Mouse (Mus musculus) mesoderm, embryonic 11.5 days (tissue): ENCODE measurements at regions not wholly inside any gene's neighbourhood (a gene's known extent, or its start where the extent isn't known, plus 50 kb on each side); places are given as distances from the start of the nearest gene placed in this dataset.

Experiments used
- DNase-seq: peaks from one replicate; pipeline ENCODE4 v3.0.0-alpha.2; 2012; ENCODE audit warnings: low read depth, low spot score

GRCm38 (mm10) chr19:21104462-21104936 is 150.5 kb upstream of the Tmc1 start:
- no peak for DNase-seq

DNA sequence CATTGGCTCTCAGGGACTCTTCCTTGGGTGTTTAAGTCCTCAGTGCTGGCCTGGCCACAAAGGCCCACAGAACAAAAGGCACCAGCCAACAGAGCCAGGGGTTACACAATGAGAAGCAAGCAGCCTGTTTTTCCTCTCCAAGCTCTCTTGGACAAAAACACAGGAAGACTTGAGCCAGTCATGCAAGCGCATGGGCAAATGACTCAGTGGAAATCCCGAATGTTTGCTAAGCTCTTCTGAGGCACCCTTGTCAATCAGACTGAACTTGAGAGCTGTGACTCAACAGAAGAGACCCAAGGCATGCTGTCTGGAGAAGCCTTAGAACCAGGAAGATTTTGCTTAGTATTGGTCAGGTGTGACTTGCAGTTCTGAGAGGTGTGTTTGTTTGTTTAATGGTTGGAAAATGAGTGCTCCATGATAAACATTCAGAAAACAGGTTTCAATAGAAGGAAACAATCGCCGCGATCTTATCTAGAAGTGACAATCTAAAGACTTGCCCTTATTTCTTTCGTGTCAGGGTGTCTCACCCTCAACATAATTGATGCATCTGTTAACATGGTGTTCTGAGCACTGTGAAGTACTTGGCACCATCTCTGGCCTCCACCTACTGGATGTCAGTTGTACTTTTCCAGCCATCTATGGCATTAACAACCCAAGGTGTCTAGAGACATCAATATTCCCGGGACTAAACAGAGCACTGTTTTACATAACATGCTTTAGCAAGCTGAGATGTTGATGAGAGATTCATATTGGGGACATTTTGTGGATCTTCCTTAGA is 124.0 kb upstream of the Tmc1 start:
- no peak for DNase-seq

DNA sequence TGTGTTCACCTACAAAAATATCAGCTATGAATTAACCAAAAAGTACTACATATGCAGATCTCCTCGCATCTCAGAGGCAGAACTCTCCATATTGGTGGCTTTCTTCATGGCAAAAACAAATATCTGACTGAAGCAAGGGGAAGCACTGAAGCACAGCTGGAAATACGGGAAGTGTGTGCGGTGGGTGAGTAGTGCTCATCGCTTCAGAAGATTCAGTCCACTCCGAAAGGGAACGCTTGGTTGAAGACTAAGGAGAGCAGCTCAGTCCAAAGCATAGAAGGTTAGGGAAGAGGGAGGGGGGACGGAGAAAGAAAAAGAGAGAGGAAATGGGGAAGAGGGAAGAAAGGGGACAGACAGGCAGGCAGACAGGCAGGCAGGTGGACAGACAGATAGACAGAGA is 114.4 kb upstream of the Tmc1 start:
- no peak for DNase-seq

DNA sequence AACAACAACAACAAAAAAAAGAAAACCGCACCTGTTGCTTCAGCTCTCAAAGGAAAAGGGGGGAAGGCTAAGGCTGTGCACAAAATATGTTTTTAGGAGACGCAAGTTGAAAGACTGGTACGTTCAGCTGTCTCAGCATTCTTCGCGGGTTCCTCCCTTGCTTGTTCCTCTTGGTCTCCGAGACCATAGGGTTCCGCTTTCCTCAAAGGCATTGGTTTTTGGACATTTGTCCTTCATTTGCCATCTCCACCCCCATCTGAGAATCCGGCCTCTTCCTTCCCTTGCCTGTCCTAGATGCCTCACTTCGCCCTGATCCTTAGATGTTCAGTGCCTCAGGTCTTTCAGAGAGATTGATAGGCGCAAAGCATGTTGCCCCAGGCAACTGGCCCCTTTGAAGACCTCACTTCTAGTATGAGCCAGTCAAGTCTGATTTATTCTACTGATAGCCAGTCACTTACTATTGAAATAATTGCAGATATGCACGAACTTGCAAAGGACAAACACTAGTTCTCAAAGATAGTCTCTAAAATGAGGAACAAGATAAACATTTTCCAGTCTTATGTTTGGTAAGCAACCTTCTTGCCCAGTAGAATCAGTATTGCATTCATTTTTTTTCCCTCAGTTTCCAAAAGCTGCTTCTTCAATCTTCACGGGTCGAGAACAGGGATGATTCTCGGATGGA is 112.6 kb upstream of the Tmc1 start:
- DNase-seq, result no peak

DNA sequence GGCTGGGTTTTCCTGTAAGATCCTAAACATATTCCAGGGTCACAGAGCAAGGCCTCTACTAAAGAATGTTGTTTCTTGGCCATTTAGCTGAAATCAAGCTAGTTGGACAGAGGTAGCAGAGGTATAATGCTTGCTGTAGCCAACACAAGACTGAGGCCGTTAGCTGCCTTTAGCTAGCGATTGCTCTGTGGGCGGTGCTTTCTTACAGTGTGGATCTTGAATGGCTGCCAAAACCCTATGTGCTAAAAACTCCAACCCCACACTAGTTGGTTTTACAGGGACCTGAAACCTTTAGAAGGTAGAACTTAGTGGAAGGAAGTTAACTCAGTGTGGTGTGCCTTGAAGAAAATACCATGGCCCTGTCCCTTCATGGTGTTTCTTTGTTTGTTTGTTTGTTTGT is 110.9 kb upstream of the Tmc1 start:
- DNase-seq, result no peak

- no peak for DNase-seq
Measured at GRCm38 (mm10) chr19:21053597-21054544, 99.9 kb upstream of the Tmc1 start.

GRCm38 (mm10) chr19:21052771-21053170 is 98.8 kb upstream of the Tmc1 start:
- no peak for DNase-seq

DNA sequence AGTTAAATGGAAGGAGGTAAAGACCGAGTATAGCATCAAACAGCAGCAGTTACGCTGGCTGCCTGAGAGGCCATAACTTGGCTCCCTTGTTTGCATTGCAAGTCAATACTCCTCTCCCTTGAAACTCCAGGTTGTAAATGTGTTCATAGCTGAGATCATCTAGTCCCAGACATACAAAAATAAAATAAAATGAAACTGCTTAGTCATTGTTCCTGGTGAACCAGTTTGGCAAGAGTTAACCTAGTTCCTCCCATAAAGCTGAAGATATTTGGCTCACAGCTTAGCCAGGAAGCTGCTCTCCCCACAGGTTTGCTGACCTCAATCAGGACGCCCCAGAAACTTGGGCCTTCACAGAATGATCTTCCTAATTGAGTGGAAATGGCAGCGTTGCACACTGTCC is 97.9 kb upstream of the Tmc1 start:
- DNase-seq, result no peak

GRCm38 (mm10) chr19:21050994-21051721 is 97.2 kb upstream of the Tmc1 start:
- DNase-seq, result no peak

- DNase-seq, result no peak
Measured at GRCm38 (mm10) chr19:21049301-21049700, 95.3 kb upstream of the Tmc1 start.

- no peak for DNase-seq
Measured at GRCm38 (mm10) chr19:21045565-21045964, 91.6 kb upstream of the Tmc1 start.

DNA sequence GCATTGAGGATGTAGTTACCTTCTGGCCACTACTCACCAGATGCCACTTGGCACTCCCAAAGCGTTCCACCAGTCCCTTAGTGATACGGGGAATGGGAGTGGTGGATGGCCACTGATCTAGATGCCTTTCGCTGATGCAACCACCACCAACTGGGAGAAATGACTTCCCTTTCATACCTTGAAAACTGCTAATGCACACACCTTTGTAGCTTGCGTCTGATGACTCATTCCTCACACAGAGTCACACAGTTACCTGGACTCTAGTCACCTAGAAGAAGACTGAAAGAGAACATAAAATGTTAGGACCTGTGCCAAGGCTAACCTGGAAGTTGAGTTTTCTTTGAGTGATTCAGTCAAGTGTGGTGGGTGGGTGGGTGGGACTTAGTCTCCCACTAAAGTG is 90.0 kb upstream of the Tmc1 start:
- no peak for DNase-seq

GRCm38 (mm10) chr19:21042536-21042935 is 88.5 kb upstream of the Tmc1 start:
- DNase-seq, result no peak

- peak; percentile 83 for DNase-seq
Measured at GRCm38 (mm10) chr19:21037448-21038077, 83.6 kb upstream of the Tmc1 start.

DNA sequence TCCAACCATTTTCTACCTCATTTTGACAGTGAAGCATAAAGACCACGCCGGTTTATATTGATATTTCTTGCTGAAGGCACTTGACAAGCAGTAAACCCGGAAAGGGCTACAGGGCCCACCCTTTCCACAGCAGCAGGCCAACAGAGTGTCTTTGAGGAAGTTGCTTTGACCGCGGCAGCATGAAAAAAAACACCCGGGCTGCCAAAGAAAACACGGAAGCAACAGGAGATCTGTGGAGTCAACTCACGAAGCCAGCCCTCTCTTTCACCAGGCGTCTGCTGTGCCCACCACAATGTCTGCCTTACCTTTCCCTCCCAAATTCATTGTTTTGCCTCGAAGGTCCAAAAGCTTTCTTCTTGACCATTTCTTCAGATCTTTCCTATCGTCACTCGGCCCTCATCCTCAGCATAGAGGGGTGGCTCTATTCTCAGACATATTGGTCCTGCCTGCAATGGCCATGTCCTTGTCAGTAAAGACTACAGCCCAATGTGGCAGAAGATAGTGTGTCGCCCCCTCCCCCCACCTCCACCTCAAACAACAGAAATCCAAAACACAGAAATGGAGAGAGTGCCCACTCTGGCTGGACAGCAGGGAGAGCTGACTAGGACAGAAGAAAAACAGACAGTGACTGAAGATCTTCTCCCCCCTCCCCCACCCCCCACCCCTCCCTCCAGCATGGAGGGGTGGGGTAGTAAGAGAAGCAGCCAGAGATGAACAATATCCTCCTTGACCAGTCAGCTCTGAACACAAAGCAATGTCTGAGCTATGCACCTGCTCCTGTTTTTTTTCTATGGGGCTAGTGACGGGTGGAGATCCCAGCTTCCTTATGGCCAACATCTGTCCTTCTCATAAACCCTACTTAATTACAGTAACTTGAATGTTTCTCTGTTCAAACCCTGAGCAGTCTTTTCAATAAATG is 82.8 kb upstream of the Tmc1 start:
- peak; percentile 45 for DNase-seq

DNA sequence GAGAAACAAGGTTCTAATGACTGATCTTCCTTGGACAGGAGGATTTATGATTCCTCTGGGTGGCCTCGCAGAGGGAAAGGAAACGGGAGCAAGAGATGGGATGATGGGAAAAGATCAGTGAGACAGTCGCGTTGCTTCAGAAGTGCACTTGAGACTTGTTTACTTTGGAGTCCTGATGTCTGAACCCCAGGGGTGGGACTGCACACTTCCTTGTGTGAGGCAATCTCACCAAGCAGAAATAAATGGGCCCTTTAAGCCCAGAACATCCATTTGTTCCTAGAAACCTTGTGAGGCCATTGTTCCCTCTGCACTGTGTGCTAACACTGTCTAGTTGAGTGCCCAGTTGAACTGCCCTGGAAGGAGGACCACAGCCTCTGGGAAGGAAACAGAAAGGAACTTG is 81.5 kb upstream of the Tmc1 start:
- no peak for DNase-seq

GRCm38 (mm10) chr19:21033991-21034390 is 80.0 kb upstream of the Tmc1 start:
- no peak for DNase-seq

DNA sequence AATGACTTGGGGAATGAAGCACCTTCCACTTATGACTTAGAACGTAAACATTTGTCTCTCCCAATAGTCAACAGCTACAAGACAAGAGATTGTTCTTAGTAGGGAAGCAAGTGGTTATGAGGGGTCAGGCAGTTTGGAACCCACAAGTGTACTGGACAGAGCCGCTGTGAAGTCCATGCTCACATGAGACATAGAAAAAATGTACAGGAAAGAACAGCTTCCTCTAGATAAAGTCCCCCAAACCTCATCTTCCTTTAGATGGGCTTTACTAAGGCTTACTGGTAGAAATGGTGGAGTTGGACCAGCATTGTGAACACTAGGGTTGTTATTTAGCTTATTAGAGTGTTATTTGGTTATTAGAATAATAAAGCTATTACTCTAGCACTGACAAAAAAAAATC is 78.6 kb upstream of the Tmc1 start:
- no peak for DNase-seq

DNA sequence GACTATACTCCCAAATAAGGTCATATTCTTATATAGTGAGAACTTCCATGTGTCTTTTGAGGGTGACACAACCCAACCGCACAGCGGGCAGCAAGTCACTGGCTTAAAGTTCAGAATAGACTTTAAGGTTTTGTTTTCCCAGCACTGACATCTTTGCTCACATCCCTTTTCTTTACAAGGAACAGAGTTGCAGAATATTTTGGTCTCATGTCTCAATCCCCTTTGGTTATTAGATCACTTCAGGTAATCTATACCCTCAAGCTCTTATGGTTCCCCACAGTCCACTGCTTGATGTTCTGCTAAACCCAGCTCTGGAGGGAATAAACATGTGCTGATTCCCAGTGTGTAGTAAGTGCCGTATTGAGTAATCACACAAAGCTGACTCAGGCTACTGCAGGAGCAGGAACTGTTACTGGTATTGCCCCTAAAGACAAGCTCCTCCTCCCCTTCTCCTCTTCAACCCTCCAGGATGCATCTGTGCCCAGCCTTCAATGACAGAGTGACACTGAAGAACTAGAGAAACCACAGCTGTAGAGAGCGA is 77.8 kb upstream of the Tmc1 start:
- no peak for DNase-seq

GRCm38 (mm10) chr19:21030971-21031370 is 77.0 kb upstream of the Tmc1 start:
- DNase-seq, result no peak
